ENCODE assay signal across 7 mouse cellular contexts in genomic region chr9:113645153-113645836, GRCm38 (mm10).
DNase-seq lines count a peak whose midpoint lies in the region; ATAC-seq lines count a peak whose summit lies in the region.

No protein-coding gene starts in this region.

- H3K9ac ChIP-seq in forebrain, embryonic 12.5 days, result no peak overlapping the region
- no peak overlapping the region for H3K9ac ChIP-seq in hindbrain, embryonic 11.5 days (ENCODE audit: low read depth, low read length)

- H3K4me1 ChIP-seq in forebrain, embryonic 12.5 days, result peaks cover 4% of the 10 kb centered on the region; the same call in 1 of the 2 replicates
- H3K4me1 ChIP-seq in hindbrain, embryonic 11.5 days (replicated peaks; ENCODE audit: control insufficient read depth, insufficient read depth, low read length), result no peaks in the 10 kb centered on the region

- H3K4me2 ChIP-seq in forebrain, embryonic 12.5 days, result 0 out of 2 replicates have a peak overlapping the region, but pooled peaks have one; percentile 21
- H3K4me2 ChIP-seq in hindbrain, embryonic 11.5 days (replicated peaks; ENCODE audit: low read depth, low read length), result no peak overlapping the region

- H3K27me3 ChIP-seq in forebrain, embryonic 12.5 days, result no peaks in the 10 kb centered on the region
- H3K27me3 ChIP-seq in hindbrain, embryonic 11.5 days (ENCODE audit: control insufficient read depth, insufficient read depth, low read length), result no peaks in the 10 kb centered on the region

- WGBS in forebrain, embryonic 12.5 days, result 25% methylated on average over 10 of the region's 11 CpGs
- WGBS in hindbrain, embryonic 11.5 days, result 36% methylated on average over 10 of the region's 11 CpGs

- H3K36me3 ChIP-seq in forebrain, embryonic 12.5 days (replicated peaks), result no peaks in the 10 kb centered on the region
- no peaks in the 10 kb centered on the region for H3K36me3 ChIP-seq in hindbrain, embryonic 11.5 days (ENCODE audit: control insufficient read depth, insufficient read depth, low read length)

- no peak overlapping the region for H3K27ac ChIP-seq in forebrain, embryonic 12.5 days
- no peak overlapping the region for H3K27ac ChIP-seq in hindbrain, embryonic 11.5 days (ENCODE audit: low read depth, low read length)

- ATAC-seq in forebrain, embryonic 12.5 days (ENCODE audit: low FRiP score), result peak; percentile 74; the same call in 1 of the 2 replicates
- ATAC-seq in hindbrain, embryonic 11.5 days (ENCODE audit: low FRiP score), result peak; percentile 65
- peak; percentile 77 for ATAC-seq in megakaryocyte-erythroid progenitor cell, adult 5-6 weeks (replicated peaks; ENCODE audit: low FRiP score, low TSS enrichment, poor library complexity, severe bottlenecking)

- peak; percentile 77 for DNase-seq in NIH3T3 (ENCODE audit: low read depth)
- DNase-seq in c-Kit-positive CD71-negative TER-119-negative erythroid progenitor cells, embryonic 14.5 days (ENCODE audit: low read depth), result peak; percentile 41
- DNase-seq in hindbrain, embryonic 11.5 days (ENCODE audit: low spot score), result peak; percentile 84
- DNase-seq in layer of hippocampus, postnatal 10 days (ENCODE audit: low spot score in 2 of 2), result peak; percentile 82 to 83
- peak; percentile 48 to 56 for DNase-seq in right cerebral cortex, postnatal 36 days (ENCODE audit: low spot score in 2 of 2)

- H3K9me3 ChIP-seq in forebrain, embryonic 12.5 days, result no peaks in the 10 kb centered on the region
- H3K9me3 ChIP-seq in hindbrain, embryonic 11.5 days (ENCODE audit: control insufficient read depth, low read length), result no peaks in the 10 kb centered on the region

- no peak overlapping the region for H3K4me3 ChIP-seq in forebrain, embryonic 12.5 days (replicated peaks)
- no peak overlapping the region for H3K4me3 ChIP-seq in hindbrain, embryonic 11.5 days (ENCODE audit: low read depth, low read length)
